Mouse (Mus musculus) forebrain, embryonic 16.5 days (tissue): ENCODE measurements at regions not wholly inside any gene's neighbourhood (a gene's known extent, or its start where the extent isn't known, plus 50 kb on each side); places are given as distances from the start of the nearest gene placed in this dataset.
A peak's percentile ranks its signal among the peaks of the same experiment; 100 is the strongest.

ENCODE experiments used
- ATAC-seq: fragments of 200-750 bp; cut with Nextera tagmentation; 2 replicates; pipeline ENCODE4 v1.8.0; 2017; ENCODE audit warnings: mild to moderate bottlenecking, moderate library complexity
- H3K27ac ChIP-seq: fragments of 300-500 bp; sonication (generic); 2 replicates; pipeline ENCODE4 v1.5.1; 2014; ENCODE audit warnings: low read length, control low read depth
- H3K27me3 ChIP-seq: fragments of 300-500 bp; sonication (generic); replicated peaks from 2 replicates; pipeline ENCODE4 v1.6.1; 2014; ENCODE audit warnings: low read length; ENCODE audit not compliant: control insufficient read depth, insufficient read depth
- H3K36me3 ChIP-seq: fragments of 300-500 bp; sonication (generic); 2 replicates; pipeline ENCODE4 v1.6.1; 2014; ENCODE audit not compliant: control insufficient read depth, insufficient read depth
- H3K4me1 ChIP-seq: fragments of 300-500 bp; sonication (generic); replicated peaks from 2 replicates; pipeline ENCODE4 v1.6.1; 2014; ENCODE audit warnings: low read length; ENCODE audit not compliant: control insufficient read depth, insufficient read depth
- H3K4me2 ChIP-seq: fragments of 300-500 bp; sonication (generic); 2 replicates; pipeline ENCODE4 v1.6.1; 2014; ENCODE audit warnings: mild to moderate bottlenecking, low read length, control low read depth
- H3K4me3 ChIP-seq: fragments of 300-500 bp; sonication (generic); replicated peaks from 2 replicates; pipeline ENCODE4 v1.5.1; 2014; ENCODE audit warnings: mild to moderate bottlenecking, low read length, control low read depth
- H3K9ac ChIP-seq: fragments of 300-500 bp; sonication (generic); replicated peaks from 2 replicates; pipeline ENCODE4 v1.6.1; 2014; ENCODE audit warnings: low read depth, low read length, control low read depth
- H3K9me3 ChIP-seq: fragments of 300-500 bp; sonication (generic); 2 replicates; pipeline ENCODE4 v1.6.1; 2016; ENCODE audit warnings: low read length; ENCODE audit not compliant: control insufficient read depth
- WGBS: fragments of 180-500 bp; shearing (Covaris S2); extraction: QIAGEN DNeasy Blood & Tissue Kit; methylation state at CpG from one replicate; pipeline ENCODE4 v1.1.7; 2014; 5-methylcytosine and 5-hydroxymethylcytosine counted together

GRCm38 (mm10) chr9:120628794-120629560 lies 57.7 kb downstream of the Rpl14 start:
- no peak overlapping the region for H3K4me3 ChIP-seq
- H3K9me3 ChIP-seq: peaks cover 8% of the 10 kb centered on the region; the same call in 1 of the 2 replicates
- no peak overlapping the region for H3K27ac ChIP-seq
- no peak overlapping the region for H3K9ac ChIP-seq
- no peaks in the 10 kb centered on the region for H3K27me3 ChIP-seq
- H3K36me3 ChIP-seq: no peaks in the 10 kb centered on the region
- WGBS: 42% methylated on average over 12 of the region's 12 CpGs
- no peak for ATAC-seq
- H3K4me1 ChIP-seq: no peaks in the 10 kb centered on the region
- no peak overlapping the region for H3K4me2 ChIP-seq

- ATAC-seq: no peak
- no peak overlapping the region for H3K4me3 ChIP-seq
- H3K36me3 ChIP-seq: no peaks in the 10 kb centered on the region
- H3K9me3 ChIP-seq: peaks cover 5% of the 10 kb centered on the region; the same call in 1 of the 2 replicates
- WGBS: 76% methylated on average over 11 of the region's 11 CpGs
- no peaks in the 10 kb centered on the region for H3K4me1 ChIP-seq
- H3K9ac ChIP-seq: no peak overlapping the region
- no peak overlapping the region for H3K4me2 ChIP-seq
- no peaks in the 10 kb centered on the region for H3K27me3 ChIP-seq
- H3K27ac ChIP-seq: no peak overlapping the region
Observed at GRCm38 (mm10) chr9:120629609-120630008, 58.4 kb downstream of the Rpl14 start.

- no peaks in the 10 kb centered on the region for H3K4me1 ChIP-seq
- no peaks in the 10 kb centered on the region for H3K27me3 ChIP-seq
- no peak overlapping the region for H3K4me2 ChIP-seq
- no peak for ATAC-seq
- no peak overlapping the region for H3K9ac ChIP-seq
- H3K36me3 ChIP-seq: no peaks in the 10 kb centered on the region
- 67% methylated on average over 10 of the region's 10 CpGs for WGBS
- H3K9me3 ChIP-seq: no peaks in the 10 kb centered on the region
- no peak overlapping the region for H3K27ac ChIP-seq
- H3K4me3 ChIP-seq: no peak overlapping the region
Observed at GRCm38 (mm10) chr9:120632821-120633220, 61.6 kb downstream of the Rpl14 start.

- WGBS: 64% methylated on average over 4 of the region's 4 CpGs
- Histone ChIP-seq H3K9ac (no peak overlapping the region), H3K27ac (no peak overlapping the region), H3K4me1 (peaks cover 9% of the 10 kb centered on the region), H3K9me3 (no peaks in the 10 kb centered on the region), H3K27me3 (no peaks in the 10 kb centered on the region), H3K36me3 (no peaks in the 10 kb centered on the region), H3K4me3 (no peak overlapping the region), H3K4me2 (no peak overlapping the region)
- ATAC-seq: no peak
Observed at GRCm38 (mm10) chr9:120642656-120643055, 71.4 kb downstream of the Rpl14 start.

GRCm38 (mm10) chr9:120643371-120643770 lies 72.1 kb downstream of the Rpl14 start:
- no peak for ATAC-seq
- no peak overlapping the region for H3K4me3 ChIP-seq
- no peaks in the 10 kb centered on the region for H3K36me3 ChIP-seq
- no peak overlapping the region for H3K4me2 ChIP-seq
- H3K27ac ChIP-seq: no peak overlapping the region
- H3K9me3 ChIP-seq: no peaks in the 10 kb centered on the region
- H3K9ac ChIP-seq: no peak overlapping the region
- peaks cover 10% of the 10 kb centered on the region for H3K4me1 ChIP-seq
- 83% methylated on average over 3 of the region's 3 CpGs for WGBS
- no peaks in the 10 kb centered on the region for H3K27me3 ChIP-seq

- Histone ChIP-seq H3K27me3 (no peaks in the 10 kb centered on the region), H3K36me3 (no peaks in the 10 kb centered on the region), H3K9ac (no peak overlapping the region), H3K4me1 (peaks cover 10% of the 10 kb centered on the region), H3K4me2 (no peak overlapping the region), H3K27ac (no peak overlapping the region), H3K4me3 (no peak overlapping the region), H3K9me3 (no peaks in the 10 kb centered on the region)
- ATAC-seq: no peak
- 96% methylated on average over 10 of the region's 10 CpGs for whole genome bisulfite sequencing
Observed at GRCm38 (mm10) chr9:120645776-120646175, 74.5 kb downstream of the Rpl14 start.

GRCm38 (mm10) chr9:120646806-120647667 lies 75.8 kb downstream of the Rpl14 start:
- ATAC-seq: peak; percentile 83
- Histone ChIP-seq H3K9me3 (no peaks in the 10 kb centered on the region), H3K4me3 (no peak overlapping the region), H3K27ac (peak overlapping the region; percentile 68), H3K4me2 (no peak overlapping the region), H3K9ac (no peak overlapping the region), H3K4me1 (peaks cover 10% of the 10 kb centered on the region), H3K27me3 (no peaks in the 10 kb centered on the region), H3K36me3 (no peaks in the 10 kb centered on the region)
- WGBS: 62% methylated on average over 10 of the region's 10 CpGs

GRCm38 (mm10) chr9:120647668-120647955 lies 76.4 kb downstream of the Rpl14 start:
- Histone ChIP-seq H3K4me1 (peaks cover 10% of the 10 kb centered on the region), H3K27ac (peak overlapping the region; percentile 68; the same call in 1 of the 2 replicates), H3K4me3 (no peak overlapping the region), H3K9ac (no peak overlapping the region), H3K27me3 (no peaks in the 10 kb centered on the region), H3K4me2 (no peak overlapping the region), H3K9me3 (no peaks in the 10 kb centered on the region), H3K36me3 (no peaks in the 10 kb centered on the region)
- peak; percentile 15; the same call in 1 of the 2 replicates for ATAC-seq
- 76% methylated on average over 7 of the region's 7 CpGs for WGBS

- no peak overlapping the region for H3K9ac ChIP-seq
- H3K4me2 ChIP-seq: no peak overlapping the region
- H3K36me3 ChIP-seq: no peaks in the 10 kb centered on the region
- H3K27ac ChIP-seq: no peak overlapping the region
- H3K4me1 ChIP-seq: peaks cover under 1% of the 10 kb centered on the region
- H3K27me3 ChIP-seq: no peaks in the 10 kb centered on the region
- no peaks in the 10 kb centered on the region for H3K9me3 ChIP-seq
- WGBS: 80% methylated on average over 14 of the region's 14 CpGs
- H3K4me3 ChIP-seq: no peak overlapping the region
- no peak for ATAC-seq
Observed at GRCm38 (mm10) chr9:120652733-120653132, 81.5 kb downstream of the Rpl14 start.
